Mouse (Mus musculus) spleen, adult 18-20 months (tissue): ENCODE measurements around the gene Edem1.

Experiments
- DNase-seq, 2 experiments: peaks; one replicate each; pipeline ENCODE4 v3.0.0; 2022; ENCODE audit warnings: mixed read lengths in 2 of 2

Edem1 gene

DNA sequence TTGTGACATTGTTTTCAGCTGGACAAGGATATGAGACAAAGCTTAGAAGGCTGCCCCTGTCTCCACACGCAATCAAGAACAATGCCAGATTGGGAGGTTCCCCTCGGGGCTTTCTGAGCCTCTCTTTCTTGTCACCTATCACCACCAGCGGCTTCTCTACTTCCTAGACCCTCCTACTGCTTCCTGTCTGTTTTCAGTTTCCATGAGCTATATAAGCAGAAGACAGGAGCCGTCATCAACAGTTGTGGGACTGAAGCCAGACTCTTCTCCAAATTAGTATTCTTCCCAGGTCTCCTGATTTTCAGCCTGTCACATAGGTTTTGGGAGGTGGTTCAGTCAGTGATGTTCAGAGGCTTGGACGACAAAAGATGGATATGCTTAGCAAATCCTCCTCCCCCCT, 47.6 kb downstream of the Edem1 start:
- no peak for DNase-seq

DNA sequence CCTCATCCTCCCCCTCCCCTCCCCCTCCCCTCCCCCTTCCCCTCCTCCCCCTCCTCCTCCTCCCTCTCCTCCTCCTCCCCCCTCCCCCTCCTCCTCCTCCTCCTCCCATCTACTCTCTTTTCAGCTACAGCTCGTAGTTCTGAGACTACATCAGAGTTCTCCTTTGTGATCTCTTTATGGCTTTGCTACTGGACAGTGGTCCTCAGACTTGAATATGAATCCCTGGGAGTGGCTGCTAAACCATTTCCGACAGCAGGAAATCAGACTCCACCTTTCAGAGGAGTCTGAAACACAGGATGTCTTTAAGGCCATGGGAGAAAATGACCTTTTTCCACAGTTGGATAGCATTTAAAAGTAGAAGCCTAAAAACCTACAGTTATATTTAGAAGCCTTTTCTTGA, 48.0 kb downstream of the Edem1 start:
- no peak for DNase-seq

DNA sequence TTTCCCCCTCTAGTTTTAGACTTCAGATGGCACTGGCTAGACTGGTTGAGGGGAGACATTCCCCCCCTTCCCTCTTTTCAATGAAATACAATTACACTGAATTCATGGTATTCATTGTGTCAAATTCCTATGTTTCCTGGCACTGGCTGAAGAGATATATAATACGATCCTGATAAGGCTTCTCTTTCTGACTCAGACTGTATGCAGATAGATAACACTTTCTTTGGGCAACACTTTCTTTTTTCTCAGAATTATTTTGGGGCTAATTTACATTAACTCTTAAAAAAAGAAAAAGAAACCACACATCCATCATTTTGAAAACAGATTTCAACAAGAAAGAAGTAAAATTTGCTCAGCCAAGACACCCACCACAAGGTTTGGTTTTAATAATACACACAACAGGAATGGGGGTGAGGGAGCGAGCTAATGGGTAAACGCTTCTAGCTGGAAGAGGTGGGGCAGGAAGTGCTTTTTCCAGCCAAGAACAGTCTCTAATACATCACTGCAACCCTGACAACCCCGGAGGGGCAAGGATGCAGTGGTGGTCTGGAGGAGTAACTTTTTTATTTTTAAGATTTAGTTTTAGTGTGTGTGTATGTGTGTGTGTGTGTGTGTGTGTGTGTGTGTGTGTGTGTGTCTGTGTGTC, 52.0 kb downstream of the Edem1 start:
- no peak for DNase-seq

DNA sequence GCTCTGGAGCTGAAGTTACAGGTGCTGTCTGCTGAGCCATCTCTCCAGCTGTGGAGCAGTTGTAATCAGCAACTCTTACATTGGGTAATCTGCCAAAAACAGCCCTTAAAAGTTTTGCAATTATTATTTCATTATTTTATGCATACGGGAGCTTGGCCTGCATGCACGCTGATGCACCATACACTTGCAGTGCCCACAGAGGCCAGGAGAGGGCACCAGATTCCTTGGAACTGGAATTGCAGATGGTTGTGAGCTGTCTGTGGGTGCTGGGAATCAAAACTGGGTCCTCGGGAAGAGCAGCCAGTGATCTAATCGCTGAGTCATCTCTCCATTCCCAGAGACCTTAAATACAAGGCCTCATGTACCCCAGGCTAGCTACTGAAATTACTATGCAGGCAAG, 52.6 kb downstream of the Edem1 start:
- DNase-seq, result no peak

DNA sequence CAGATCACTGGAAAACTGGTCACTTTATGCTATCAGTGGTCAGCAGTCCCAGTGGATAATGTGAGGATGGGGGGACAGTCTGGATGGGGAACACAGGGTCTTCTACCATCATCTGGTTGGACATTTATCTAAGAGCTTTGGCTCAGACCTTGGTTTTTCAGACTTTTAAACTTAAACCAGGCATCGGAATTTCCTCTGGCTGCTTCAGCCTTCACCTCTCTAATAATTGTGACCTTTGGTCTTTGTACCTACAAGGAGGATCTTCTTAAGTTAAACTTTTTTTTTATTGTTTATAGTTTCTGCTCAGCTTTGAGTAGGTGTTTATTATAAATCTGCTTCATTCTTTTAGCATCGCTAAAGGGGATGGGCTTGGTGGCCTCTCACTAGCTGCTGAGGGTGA, 55.4 kb downstream of the Edem1 start:
- DNase-seq, result no peak

DNA sequence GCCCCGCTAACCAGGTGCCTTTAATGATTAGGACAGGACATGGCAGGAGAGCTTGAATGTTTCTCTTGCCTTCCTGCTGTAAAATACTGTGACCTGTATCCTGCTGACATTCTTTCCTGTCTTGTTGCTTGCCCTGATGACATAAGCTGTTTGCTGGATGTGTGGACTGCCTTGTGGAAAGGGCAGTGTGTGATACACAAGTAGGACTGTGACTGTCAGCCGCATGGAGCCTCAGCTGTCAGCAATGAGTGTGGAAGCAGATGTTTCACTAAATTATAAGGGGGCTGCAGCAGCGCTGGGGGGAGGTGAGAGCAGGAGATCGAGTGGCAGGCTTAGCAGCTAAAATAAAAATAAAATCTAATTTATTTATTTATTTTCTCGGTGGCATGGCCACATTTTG, 56.2 kb downstream of the Edem1 start:
- DNase-seq, result no peak

DNA sequence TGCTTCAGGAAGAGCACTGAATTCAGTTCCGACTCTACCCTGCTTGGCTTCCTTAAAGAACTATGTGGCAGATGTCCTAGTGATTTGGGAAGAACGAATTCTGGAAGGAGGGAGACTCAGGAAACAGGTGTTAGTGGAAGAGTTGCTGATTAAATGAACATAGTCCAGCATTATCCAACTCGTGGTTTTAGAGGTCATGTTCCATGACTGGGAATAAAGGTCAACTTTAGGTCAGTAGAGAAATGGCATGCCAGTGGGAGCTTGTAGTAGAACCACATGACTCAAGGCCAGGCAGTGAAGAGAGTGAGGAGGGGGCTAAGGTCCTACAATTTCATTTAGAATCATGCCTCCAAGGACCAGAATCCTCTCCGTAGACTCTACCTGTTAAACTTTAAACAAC, 57.9 kb downstream of the Edem1 start:
- DNase-seq, result no peak

DNA sequence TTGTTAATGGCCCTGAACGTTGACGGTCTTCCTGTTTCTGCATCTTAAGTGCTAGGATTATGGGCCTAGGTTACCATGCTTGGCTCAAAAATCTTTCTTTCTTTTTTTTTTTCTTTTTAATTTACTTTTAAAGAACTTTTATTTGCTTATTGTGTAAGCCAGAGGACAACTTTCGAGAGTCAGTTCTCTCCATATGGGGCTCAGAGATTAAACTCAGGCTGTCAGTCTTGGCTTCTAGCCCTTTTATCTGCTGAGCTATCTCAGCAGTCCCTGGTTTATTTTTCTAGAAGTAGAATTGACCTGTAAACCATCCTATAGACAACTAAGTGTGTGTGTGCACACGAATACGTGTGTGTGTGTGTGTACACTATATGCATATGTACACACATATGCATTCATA, 64.1 kb downstream of the Edem1 start:
- DNase-seq, result no peak

DNA sequence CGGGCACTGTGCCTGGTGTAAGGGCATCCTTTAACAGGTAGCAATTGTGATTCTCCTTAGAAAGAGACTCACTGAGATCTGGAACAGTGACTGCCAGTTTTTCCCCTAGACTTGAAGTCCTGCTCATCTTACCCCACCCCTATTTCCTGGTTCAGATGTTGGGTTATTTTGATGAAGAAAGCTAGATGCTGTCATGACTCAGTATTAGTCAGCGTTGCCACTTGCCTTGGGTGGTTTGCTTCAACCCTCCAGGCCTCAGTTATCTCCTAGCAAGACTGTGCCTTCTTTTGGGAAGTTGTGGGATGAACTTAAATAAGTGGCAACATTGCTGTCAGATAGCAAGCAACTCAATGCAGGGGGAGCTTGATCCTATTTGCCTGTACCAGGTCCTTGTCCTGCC, 66.7 kb downstream of the Edem1 start:
- DNase-seq, result no peak

DNA sequence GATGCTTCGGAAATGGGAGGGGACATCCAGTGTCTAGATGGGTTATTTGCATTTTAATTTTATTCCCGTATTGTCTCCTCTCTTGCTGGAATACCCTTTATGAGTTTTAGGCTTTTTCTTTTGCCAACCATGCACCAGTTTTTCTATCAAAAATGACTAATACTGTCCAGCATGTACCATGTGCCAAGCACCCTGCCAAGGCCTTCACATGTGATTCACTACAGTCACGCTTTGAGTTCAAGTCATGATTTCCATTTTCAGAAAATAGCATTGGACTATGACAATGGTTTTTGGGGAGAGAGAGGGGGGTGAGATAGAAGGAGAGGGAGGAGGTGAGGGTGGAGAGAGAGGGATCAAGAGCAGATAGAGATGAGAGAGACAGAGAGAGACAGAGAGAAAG, 67.5 kb downstream of the Edem1 start:
- no peak for DNase-seq

DNA sequence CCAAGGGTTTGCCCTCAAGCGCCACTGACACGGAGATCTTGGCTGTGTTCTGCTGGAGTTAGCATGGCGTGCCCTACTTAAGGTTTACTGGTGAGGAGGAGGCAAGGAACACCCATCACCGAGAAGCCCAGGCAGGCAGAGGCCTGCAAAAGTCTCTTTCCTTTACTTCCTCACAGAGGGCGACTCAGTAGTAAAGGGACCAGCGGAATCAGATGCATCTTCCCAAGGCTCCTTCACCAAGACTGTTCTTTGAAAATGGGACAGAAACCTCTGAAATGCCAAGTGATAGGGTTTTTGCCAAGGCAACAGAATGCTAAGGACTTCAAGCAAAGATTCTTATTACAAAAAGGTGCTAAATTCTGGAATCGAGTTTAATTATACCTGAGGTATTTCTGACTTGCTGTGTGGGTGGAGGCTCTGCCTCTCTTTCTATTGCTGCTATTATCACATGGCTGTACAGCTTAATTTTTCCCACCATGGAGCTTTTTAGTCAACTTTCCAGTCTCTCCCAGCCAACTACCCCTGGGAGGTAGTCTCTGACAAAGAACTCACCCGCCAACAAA, 68.2 kb downstream of the Edem1 start:
- no peak for DNase-seq

DNA sequence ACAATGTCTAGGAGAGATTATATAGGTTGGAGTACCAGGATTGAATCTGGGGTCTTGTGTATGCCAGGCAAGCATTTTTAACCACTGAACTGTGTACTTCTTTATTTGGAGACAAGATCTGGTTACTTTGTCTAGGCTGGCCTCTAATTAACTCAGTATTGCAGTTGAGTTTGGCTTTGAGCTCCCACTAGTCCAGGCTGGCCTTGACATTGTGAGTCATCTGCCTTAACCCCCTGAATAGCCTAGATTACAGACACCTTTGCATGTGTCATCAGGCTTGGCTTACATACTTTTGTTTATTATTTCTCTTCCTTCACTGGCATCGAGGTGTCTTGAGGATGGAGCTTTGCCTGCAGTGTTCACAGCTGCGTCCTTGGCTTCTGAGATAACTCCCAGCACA, 70.8 kb downstream of the Edem1 start:
- no peak for DNase-seq

DNA sequence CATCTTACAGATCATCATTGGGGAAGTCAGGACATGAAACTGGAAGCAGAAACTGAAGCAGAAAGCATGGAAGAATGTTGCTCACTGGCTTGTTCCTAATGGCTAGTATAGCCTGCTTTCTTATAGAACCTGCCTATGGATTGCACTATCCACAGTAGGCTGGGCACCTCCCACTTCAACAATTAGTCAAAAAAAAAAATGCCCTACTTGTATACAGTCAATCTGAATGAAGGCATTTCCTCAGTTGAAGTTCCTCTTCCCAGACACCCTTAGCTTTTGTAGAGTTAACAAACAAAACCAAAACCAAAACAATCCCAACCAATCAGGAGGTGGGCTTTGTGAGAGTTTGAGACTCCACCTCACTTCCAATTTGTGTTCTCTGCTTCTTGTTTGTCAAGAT, 73.7 kb downstream of the Edem1 start:
- no peak for DNase-seq

DNA sequence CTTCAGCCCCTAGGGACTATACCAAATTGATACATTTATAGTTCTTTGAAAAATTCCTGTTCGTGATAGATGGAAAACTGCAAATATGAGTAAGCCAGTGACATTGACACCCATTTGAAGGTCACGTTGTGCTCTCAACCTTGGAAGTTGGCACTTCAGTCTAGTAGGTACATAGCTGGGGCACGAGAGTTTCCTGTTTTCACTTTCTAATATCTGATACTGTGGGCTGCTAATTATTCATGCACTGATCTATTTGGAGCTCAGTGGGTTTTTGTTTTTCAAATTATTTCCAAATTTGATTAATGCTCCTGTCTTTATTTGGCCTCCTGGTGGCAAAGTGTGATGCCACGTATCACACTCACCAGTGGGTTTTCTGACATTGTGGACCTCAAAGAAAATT, 74.8 kb downstream of the Edem1 start:
- DNase-seq, result no peak

DNA sequence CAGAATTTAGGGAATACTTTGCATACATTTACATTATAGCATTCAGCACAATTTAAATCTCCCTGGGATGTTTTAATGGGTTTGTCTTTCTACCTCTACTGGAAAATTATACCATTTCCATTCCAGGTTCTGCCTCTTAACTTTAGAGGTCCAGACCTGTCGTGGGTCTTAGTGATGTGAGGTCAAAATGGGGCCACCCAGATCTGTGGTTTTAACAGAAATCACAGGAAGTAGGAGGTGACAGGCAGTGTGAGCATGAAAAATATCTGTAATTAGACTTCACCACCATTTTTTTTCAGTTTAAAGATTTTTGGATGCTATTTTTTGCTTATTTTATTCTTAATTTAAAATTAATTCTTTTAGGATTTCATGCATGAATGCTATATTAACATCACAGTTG, 78.1 kb downstream of the Edem1 start:
- DNase-seq, result no peak
